Mouse (Mus musculus) intestine, postnatal 0 days (tissue): ENCODE measurements at regions not wholly inside any gene's neighbourhood (a gene's known extent, or its start where the extent isn't known, plus 50 kb on each side); places are given as distances from the start of the nearest gene placed in this dataset.

Source experiments
- ATAC-seq: fragments of 200-750 bp; cut with Nextera tagmentation; 2 replicates; pipeline ENCODE4 v1.8.0; 2017; ENCODE audit warnings: mild to moderate bottlenecking, moderate TSS enrichment, moderate library complexity
- H3K27ac ChIP-seq: fragments of 300-500 bp; sonication (generic); 2 replicates; pipeline ENCODE4 v1.5.1; 2014; ENCODE audit warnings: mild to moderate bottlenecking, low read depth, low read length, moderate library complexity
- H3K27me3 ChIP-seq: fragments of 300-500 bp; sonication (generic); replicated peaks from 2 replicates; pipeline ENCODE4 v1.6.1; 2014; ENCODE audit warnings: low read length, mixed read lengths; ENCODE audit not compliant: control insufficient read depth, insufficient read depth
- H3K36me3 ChIP-seq: fragments of 300-500 bp; sonication (generic); 2 replicates; pipeline ENCODE4 v1.6.1; 2014; ENCODE audit warnings: mild to moderate bottlenecking, moderate library complexity; ENCODE audit not compliant: control insufficient read depth, insufficient read depth
- H3K4me1 ChIP-seq: fragments of 300-500 bp; sonication (generic); replicated peaks from 2 replicates; pipeline ENCODE4 v1.6.1; 2014; ENCODE audit warnings: antibody characterized with exemption, low read length, mixed read lengths; ENCODE audit not compliant: control insufficient read depth, insufficient read depth
- H3K4me2 ChIP-seq: fragments of 300-500 bp; sonication (generic); replicated peaks from 2 replicates; pipeline ENCODE4 v1.6.1; 2014; ENCODE audit warnings: low read depth, mild to moderate bottlenecking, moderate library complexity
- H3K4me3 ChIP-seq: fragments of 300-500 bp; sonication (generic); 2 replicates; pipeline ENCODE4 v1.5.1; 2014; ENCODE audit warnings: low read depth, low read length
- H3K9ac ChIP-seq: fragments of 300-500 bp; sonication (generic); 2 replicates; pipeline ENCODE4 v1.6.1; 2014; ENCODE audit warnings: mild to moderate bottlenecking, low read depth, low read length
- H3K9me3 ChIP-seq: fragments of 300-500 bp; sonication (generic); 2 replicates; pipeline ENCODE4 v1.6.1; 2016; ENCODE audit warnings: mixed run types; ENCODE audit not compliant: control insufficient read depth
- CTCF ChIP-seq: sonication (generic); IDR thresholded peaks from 2 replicates; pipeline ENCODE4 v1.5.1; 2016; ENCODE audit warnings: low read depth, mild to moderate bottlenecking, control low read depth, antibody characterized with exemption, moderate library complexity
- WGBS: fragments of 180-500 bp; shearing (Covaris S2); extraction: QIAGEN DNeasy Blood & Tissue Kit; methylation state at CpG from one replicate; pipeline ENCODE4 v1.1.7; 2014; 5-methylcytosine and 5-hydroxymethylcytosine counted together

DNA sequence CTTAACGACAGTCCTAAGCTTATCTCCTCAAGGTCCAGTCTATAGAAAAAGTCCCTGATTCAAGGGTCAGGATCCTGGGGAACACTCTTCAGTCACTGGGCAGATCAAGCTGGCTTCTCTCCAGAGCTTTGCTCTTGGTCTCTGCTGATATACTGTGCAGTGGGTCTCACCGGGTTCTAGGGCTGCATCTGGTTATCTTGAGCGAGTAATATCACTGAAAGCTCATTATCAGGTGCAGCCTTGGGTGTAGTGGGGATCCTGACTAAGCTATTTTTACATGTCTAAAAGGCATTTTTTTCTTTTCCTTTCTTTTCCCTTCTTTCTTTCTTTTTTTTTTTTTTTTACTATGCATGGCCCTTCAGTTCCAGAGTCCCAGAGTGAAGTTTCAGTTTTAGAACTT lies 84.1 kb upstream of the Plcl2 start:
- H3K9me3 ChIP-seq = no peaks in the 10 kb centered on the region
- H3K4me1 ChIP-seq = no peaks in the 10 kb centered on the region
- no peak overlapping the region for H3K4me2 ChIP-seq
- H3K4me3 ChIP-seq = no peak overlapping the region
- TF ChIP-seq CTCF = no peak
- H3K36me3 ChIP-seq = no peaks in the 10 kb centered on the region
- no peak for ATAC-seq
- no peak overlapping the region for H3K27ac ChIP-seq
- 46% methylated on average over 3 of the region's 3 CpGs for WGBS
- H3K27me3 ChIP-seq = no peaks in the 10 kb centered on the region
- H3K9ac ChIP-seq = no peak overlapping the region

DNA sequence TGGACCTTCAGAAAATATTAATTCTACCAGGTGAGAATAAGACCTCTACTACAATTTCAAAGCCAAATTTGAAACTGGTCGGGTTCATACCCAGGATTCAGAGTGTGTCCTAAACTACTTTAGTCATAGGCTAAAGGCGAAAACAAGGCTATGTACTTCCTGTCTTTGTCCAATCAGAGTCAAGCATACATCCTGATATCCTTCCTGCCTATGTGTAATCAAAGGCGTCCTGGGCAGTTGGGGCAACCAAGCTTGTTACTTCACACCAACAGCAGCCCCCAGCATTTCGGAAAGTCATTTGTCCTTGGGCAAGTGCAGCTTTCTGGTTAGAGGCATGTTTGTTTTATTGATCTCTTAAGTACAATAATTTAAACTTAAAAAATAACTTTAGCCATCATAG lies 83.7 kb upstream of the Plcl2 start:
- no peak overlapping the region for H3K9ac ChIP-seq
- 88% methylated on average over 4 of the region's 4 CpGs for WGBS
- H3K9me3 ChIP-seq = no peaks in the 10 kb centered on the region
- no peak for ATAC-seq
- H3K4me3 ChIP-seq = no peak overlapping the region
- TF ChIP-seq CTCF = no peak
- H3K27me3 ChIP-seq = no peaks in the 10 kb centered on the region
- H3K36me3 ChIP-seq = no peaks in the 10 kb centered on the region
- H3K27ac ChIP-seq = no peak overlapping the region
- no peak overlapping the region for H3K4me2 ChIP-seq
- H3K4me1 ChIP-seq = no peaks in the 10 kb centered on the region

DNA sequence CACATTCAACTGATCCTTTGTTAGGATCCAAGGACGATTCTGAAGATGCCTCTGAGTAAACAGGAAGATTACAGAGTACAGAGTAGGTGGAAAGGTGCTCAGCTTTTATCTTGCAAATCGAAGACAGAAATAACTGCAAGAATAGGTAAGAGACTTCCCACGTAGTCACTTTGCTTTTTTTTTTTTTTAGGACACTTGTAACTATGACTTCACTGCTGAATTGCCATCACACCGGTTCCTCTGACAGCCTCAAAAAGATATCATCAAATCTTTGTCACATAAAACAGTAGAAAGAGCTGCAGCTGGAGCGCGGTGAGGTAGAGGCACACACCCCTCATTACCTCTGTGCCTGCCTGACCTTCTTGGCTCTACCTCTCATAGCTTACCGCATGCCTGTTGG lies 83.1 kb upstream of the Plcl2 start:
- Histone ChIP-seq H3K4me2 (no peak overlapping the region), H3K27ac (no peak overlapping the region), H3K27me3 (no peaks in the 10 kb centered on the region), H3K36me3 (no peaks in the 10 kb centered on the region), H3K9ac (no peak overlapping the region), H3K9me3 (no peaks in the 10 kb centered on the region), H3K4me3 (no peak overlapping the region), H3K4me1 (no peaks in the 10 kb centered on the region)
- no peak for ATAC-seq
- TF ChIP-seq CTCF = no peak
- WGBS = 66% methylated on average over 7 of the region's 7 CpGs

DNA sequence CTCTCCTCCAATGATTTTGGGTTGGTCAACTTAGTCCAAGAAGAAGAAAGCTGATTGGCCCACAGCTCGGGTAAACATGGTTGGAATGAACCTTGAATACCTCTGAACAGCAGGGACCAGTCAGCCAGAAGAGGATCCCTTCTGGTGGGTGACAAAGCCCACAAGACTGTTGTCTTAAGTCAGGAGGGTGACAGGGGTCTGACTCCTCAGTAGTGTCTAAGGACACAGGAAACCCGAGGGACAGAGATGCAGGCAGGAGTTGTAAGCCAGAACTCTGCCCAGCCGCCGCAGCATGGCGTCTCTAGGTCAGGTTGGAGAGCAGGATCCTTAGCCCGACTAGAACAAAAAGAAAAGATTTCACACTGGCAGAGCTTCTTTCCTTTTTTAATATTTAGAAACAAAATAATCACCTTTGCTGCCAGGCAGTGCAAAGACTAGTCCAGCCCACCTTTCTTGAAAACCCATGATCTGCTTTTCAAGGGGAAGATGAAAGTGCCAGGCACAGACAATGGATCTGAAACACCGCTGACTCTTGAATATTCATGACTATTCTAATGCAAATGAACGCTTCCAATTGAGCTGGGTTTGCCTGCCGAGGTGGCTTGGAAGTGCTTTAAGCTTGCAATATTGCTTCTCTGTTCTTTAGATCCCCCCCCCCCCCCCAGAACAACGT lies 81.7 kb upstream of the Plcl2 start:
- 45% methylated on average over 10 of the region's 10 CpGs for WGBS
- no peak for TF ChIP-seq CTCF
- Histone ChIP-seq H3K4me2 (no peak overlapping the region), H3K4me1 (no peaks in the 10 kb centered on the region), H3K9me3 (no peaks in the 10 kb centered on the region), H3K9ac (no peak overlapping the region), H3K27ac (no peak overlapping the region), H3K4me3 (no peak overlapping the region), H3K27me3 (no peaks in the 10 kb centered on the region), H3K36me3 (no peaks in the 10 kb centered on the region)
- no peak for ATAC-seq

DNA sequence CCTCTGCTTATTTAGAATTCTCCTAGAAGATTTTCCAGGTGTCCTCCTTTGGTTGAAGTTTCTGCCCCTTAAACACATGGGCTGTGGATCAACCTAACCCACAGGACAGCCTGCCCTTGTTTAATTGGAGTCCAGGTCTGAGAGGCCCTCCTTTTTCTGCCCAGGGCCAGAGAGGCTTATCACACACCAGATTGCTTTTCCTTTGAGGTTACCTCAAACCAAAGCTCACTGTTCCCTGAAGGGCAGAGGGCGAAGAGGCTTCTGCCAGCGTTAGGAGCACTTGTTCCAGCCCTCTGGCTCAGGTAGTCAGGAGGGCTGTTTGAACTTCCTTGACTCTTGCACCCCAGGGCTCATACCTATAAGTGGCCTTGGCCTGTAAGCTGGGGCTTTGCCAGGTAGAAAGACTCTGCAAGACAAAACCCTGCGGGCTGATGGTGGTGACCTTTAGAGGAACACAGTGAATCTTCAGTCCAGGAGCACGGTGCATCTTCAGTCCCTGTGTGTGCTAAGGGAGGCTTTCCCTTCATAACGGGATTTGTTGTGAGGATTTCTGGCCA lies 81.1 kb upstream of the Plcl2 start:
- Histone ChIP-seq H3K4me2 (no peak overlapping the region), H3K4me3 (no peak overlapping the region), H3K9me3 (no peaks in the 10 kb centered on the region), H3K4me1 (no peaks in the 10 kb centered on the region), H3K27ac (no peak overlapping the region), H3K9ac (no peak overlapping the region), H3K27me3 (no peaks in the 10 kb centered on the region), H3K36me3 (no peaks in the 10 kb centered on the region)
- ATAC-seq = peak; percentile 47
- TF ChIP-seq CTCF = no peak
- WGBS = 56% methylated on average over 5 of the region's 5 CpGs

DNA sequence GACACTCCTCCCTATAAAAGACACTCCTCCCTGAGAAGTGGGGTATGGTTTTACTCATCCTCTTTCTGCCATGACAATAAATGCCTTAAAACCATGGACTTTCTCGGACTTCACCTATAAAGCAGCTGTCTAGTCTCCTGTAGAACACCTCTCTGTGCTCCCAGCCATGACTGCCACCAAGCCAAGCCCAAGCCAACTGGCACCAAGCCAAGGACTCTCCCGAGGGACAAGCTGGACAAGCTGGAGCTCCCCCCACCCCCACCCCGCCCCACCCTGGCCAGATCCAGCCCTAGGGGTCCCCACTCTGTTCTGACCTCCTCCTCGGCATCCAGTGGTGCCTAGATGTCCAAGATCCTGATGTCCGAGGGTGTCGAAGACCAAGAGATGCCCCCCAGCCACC lies 76.6 kb upstream of the Plcl2 start:
- H3K36me3 ChIP-seq = no peaks in the 10 kb centered on the region
- no peak for TF ChIP-seq CTCF
- no peak overlapping the region for H3K27ac ChIP-seq
- no peak overlapping the region for H3K4me2 ChIP-seq
- H3K4me3 ChIP-seq = no peak overlapping the region
- H3K9me3 ChIP-seq = no peaks in the 10 kb centered on the region
- H3K9ac ChIP-seq = no peak overlapping the region
- WGBS = 73% methylated on average over 6 of the region's 6 CpGs
- H3K27me3 ChIP-seq = no peaks in the 10 kb centered on the region
- no peak for ATAC-seq
- H3K4me1 ChIP-seq = no peaks in the 10 kb centered on the region
